Mouse (Mus musculus) ES-E14 (cell line): Measurements from ENCODE around the gene Qpctl. TPM values are rescaled to one million over a fixed set of nuclear protein-coding genes. Genes with fewer than 3 reads are reported as not detected.

Source experiments
- DNase-seq: peaks from one replicate; pipeline ENCODE4 v3.0.0-alpha.2; 2013; ENCODE audit warnings: low read depth, low spot score
- H3K27ac ChIP-seq: 2 replicates; pipeline ENCODE4 v1.5.1; 2012; ENCODE audit warnings: low read depth, mild to moderate bottlenecking, low read length, moderate library complexity, mixed read lengths; ENCODE audit not compliant: poor library complexity, insufficient read depth, severe bottlenecking
- H3K36me3 ChIP-seq: 2 replicates; pipeline ENCODE4 v1.6.1; 2012; ENCODE audit warnings: mild to moderate bottlenecking, low read length, moderate library complexity, mixed read lengths; ENCODE audit not compliant: control insufficient read depth, poor library complexity, insufficient read depth, severe bottlenecking
- H3K4me1 ChIP-seq, 2 experiments: fragments of 150-350 bp in 1 of 2; sonication (generic) in 1 of 2; 2 replicates each; pipeline ENCODE4 v1.6.1; 2012; ENCODE audit warnings: low read length in 2 of 2, mild to moderate bottlenecking in 1 of 2, mixed read lengths in 1 of 2; ENCODE audit not compliant: control insufficient read depth in 2 of 2, insufficient read depth in 2 of 2, poor library complexity in 1 of 2
- H3K4me3 ChIP-seq, 2 experiments: fragments of 150-350 bp in 1 of 2; sonication (generic) in 1 of 2; 2 replicates each; pipeline ENCODE4 v1.5.1; 2012; ENCODE audit warnings: low read length in 2 of 2, low read depth in 1 of 2, mild to moderate bottlenecking in 1 of 2, mixed read lengths in 1 of 2; ENCODE audit not compliant: insufficient read depth in 1 of 2, poor library complexity in 1 of 2, severe bottlenecking in 1 of 2
- H3K9ac ChIP-seq: 2 replicates; pipeline ENCODE4 v1.6.1; 2012; ENCODE audit warnings: low read depth, mild to moderate bottlenecking, low read length, mixed read lengths; ENCODE audit not compliant: poor library complexity, insufficient read depth, severe bottlenecking
- H3K9me3 ChIP-seq: fragments of 150-350 bp; sonication (generic); 2 replicates; pipeline ENCODE4 v1.6.1; 2012; ENCODE audit warnings: low read depth, mild to moderate bottlenecking, low read length; ENCODE audit not compliant: control insufficient read depth, insufficient read depth
- CHD2 ChIP-seq: IDR thresholded peaks from 2 replicates; pipeline ENCODE4 v1.6.1; 2014; ENCODE audit warnings: mild to moderate bottlenecking, low read depth, low read length, inconsistent platforms
- HCFC1 ChIP-seq: IDR thresholded peaks from 2 replicates; pipeline ENCODE4 v1.6.1; 2012; ENCODE audit warnings: low read length, inconsistent platforms, borderline replicate concordance; ENCODE audit not compliant: insufficient read depth
- MAFK ChIP-seq: IDR thresholded peaks from 2 replicates; pipeline ENCODE4 v1.6.1; 2014; ENCODE audit warnings: mild to moderate bottlenecking, low read depth, low read length, inconsistent platforms; ENCODE audit not compliant: insufficient read depth
- ZC3H11A ChIP-seq: IDR thresholded peaks from 2 replicates; pipeline ENCODE4 v1.6.1; 2012; ENCODE audit warnings: low read depth, mild to moderate bottlenecking, inconsistent platforms, low read length, borderline replicate concordance
- ZNF384 ChIP-seq: IDR thresholded peaks from 2 replicates; pipeline ENCODE4 v1.6.1; 2012; ENCODE audit warnings: low read depth, low read length, inconsistent platforms
- in situ Hi-C, 2 experiments: fragments of 600-800 bp; cut with MboI; formaldehyde crosslinking; loops; one replicate each; pipeline ENCODE4 v1.15.1; 2025; ENCODE audit warnings: low sequenced_read_pairs in 2 of 2, inconsistent platforms in 1 of 2; ENCODE audit not compliant: unreplicated experiment in 2 of 2
- total RNA-seq: library from RNA; depleted of rRNA; stranded (reverse); fragments of 300-350 nt; gene quantifications from 2 replicates; pipeline ENCODE4 v1.2.3, GENCODE M21; 2012

Qpctl gene
- total RNA-seq, 1 experiment: 8.1 TPM

GRCm38 (mm10) chr7:19129396-19129795, 19.7 kb downstream of the Qpctl start:
- in situ Hi-C loops: no loop called here
- TF ChIP-seq ZC3H11A (no peak), HCFC1 (no peak), ZNF384 (no peak), MAFK (no peak), CHD2 (no peak)
- peaks cover 2% of the 10 kb centered on the region; the same call in 1 of the 2 replicates for H3K36me3 ChIP-seq
- no peak overlapping the region for H3K4me3 ChIP-seq
- H3K27ac ChIP-seq: no peak overlapping the region
- no peaks in the 10 kb centered on the region for H3K9me3 ChIP-seq
- no peak overlapping the region for H3K9ac ChIP-seq
- H3K4me1 ChIP-seq: 0 out of 4 replicates have a peak, but pooled peaks cover 2 to 5% of the 10 kb centered on the region in 2 experiments
- DNase-seq: no peak

DNA sequence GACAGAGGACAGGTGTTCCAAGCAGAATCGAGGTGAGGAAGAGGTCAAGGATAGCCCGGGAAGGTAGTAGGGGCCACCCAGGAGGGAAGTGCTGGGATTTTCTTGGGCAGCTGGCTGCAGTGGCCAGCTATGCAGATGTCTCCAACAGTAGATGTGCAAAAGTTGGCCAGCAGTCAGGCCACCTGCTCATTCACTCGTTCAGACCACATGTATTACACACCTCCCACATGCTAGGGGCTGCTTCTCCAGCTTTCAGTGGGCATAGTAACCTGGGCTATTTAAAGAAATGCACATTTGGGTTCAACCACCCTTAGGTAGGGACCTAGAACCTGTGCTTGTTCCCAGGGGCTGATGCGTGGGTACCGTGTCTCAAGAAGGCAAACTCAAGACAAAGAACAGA, 21.3 kb downstream of the Qpctl start:
- in situ Hi-C loops: no loop called here
- no peak overlapping the region for H3K4me3 ChIP-seq
- DNase-seq: no peak
- H3K9ac ChIP-seq: no peak overlapping the region
- H3K36me3 ChIP-seq: peaks cover 2% of the 10 kb centered on the region; the same call in 1 of the 2 replicates
- no peaks in the 10 kb centered on the region for H3K9me3 ChIP-seq
- 0 out of 4 replicates have a peak, but pooled peaks cover 2 to 5% of the 10 kb centered on the region in 2 experiments for H3K4me1 ChIP-seq
- TF ChIP-seq ZNF384 (no peak), CHD2 (no peak), MAFK (no peak), ZC3H11A (no peak), HCFC1 (no peak)
- H3K27ac ChIP-seq: no peak overlapping the region

GRCm38 (mm10) chr7:19124713-19125112, 24.4 kb downstream of the Qpctl start:
- in situ Hi-C loops: no loop called here
- Histone ChIP-seq H3K9ac (no peak overlapping the region), H3K4me1 (peaks cover 0 to 2% of the 10 kb centered on the region in 2 experiments; a peak in 1 of 4 replicates), H3K27ac (no peak overlapping the region), H3K4me3 (no peak overlapping the region), H3K36me3 (peaks cover 2% of the 10 kb centered on the region; the same call in 1 of the 2 replicates), H3K9me3 (no peaks in the 10 kb centered on the region)
- TF ChIP-seq HCFC1: no peak
- TF ChIP-seq MAFK: no peak
- no peak for TF ChIP-seq ZC3H11A
- no peak for TF ChIP-seq CHD2
- TF ChIP-seq ZNF384: no peak
- no peak for DNase-seq

DNA sequence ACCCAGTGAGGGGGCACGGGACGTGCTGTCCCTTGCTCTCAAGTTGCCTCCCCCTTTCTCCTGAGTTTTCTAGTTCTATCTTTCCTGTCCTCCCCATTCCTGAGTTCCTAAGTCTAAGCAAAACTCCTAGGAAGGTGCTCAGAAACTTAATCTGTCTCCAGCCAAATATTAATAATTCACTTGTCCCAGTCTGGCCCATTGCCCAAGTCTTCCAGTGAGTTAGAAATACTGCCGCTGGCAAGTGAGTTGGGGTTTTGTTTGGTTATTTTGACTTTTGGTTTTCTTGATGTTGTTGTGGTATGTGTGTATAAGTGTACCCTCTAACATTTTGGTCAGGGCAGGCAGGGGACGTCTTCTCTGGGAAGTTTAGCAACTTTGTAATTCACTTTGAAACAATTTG, 27.4 kb downstream of the Qpctl start:
- DNase-seq: no peak
- peaks cover 0 to 4% of the 10 kb centered on the region in 2 experiments; a peak in 2 of 4 replicates for H3K4me1 ChIP-seq
- H3K36me3 ChIP-seq: no peaks in the 10 kb centered on the region
- in situ Hi-C loops: no loop called here
- no peak overlapping the region for H3K4me3 ChIP-seq
- no peaks in the 10 kb centered on the region for H3K9me3 ChIP-seq
- H3K9ac ChIP-seq: no peak overlapping the region
- TF ChIP-seq ZC3H11A (no peak), CHD2 (no peak), HCFC1 (no peak), ZNF384 (no peak), MAFK (no peak)
- H3K27ac ChIP-seq: no peak overlapping the region
